28 mouse cellular contexts compared by ENCODE assay signal in genomic region chr4:46696467-46696866, GRCm38 (mm10). TPM values are rescaled to one million over a fixed set of nuclear protein-coding genes. Genes with fewer than 3 reads are reported as not detected.
A peak's percentile ranks its signal among the peaks of the same experiment; 100 is the strongest.
DNase-seq lines count a peak whose midpoint lies in the region; ATAC-seq and TF ChIP-seq lines count a peak whose summit lies in the region.
"Had no signal": no experiment of that assay in that cellular context is flagged by ENCODE, and none has a peak within 500 bp of the region (broad histone marks: within the 10 kb centered on the region; RNA-seq: fewer than 3 reads in every experiment).

No protein-coding gene starts in this region.

- 0 out of 2 replicates have a peak, but pooled peaks have one; percentile 17 for ATAC-seq in kidney, postnatal 0 days (replicated peaks; ENCODE audit: low FRiP score, low read depth)
- 0 out of 2 replicates have a peak, but pooled peaks have one; percentile 14 for ATAC-seq in monocyte, adult 5-6 weeks (replicated peaks; ENCODE audit: insufficient number of reproducible peaks, low FRiP score, low TSS enrichment, poor library complexity, severe bottlenecking)
- ATAC-seq in neural tube, embryonic 15.5 days (ENCODE audit: low FRiP score), result no peak
- ATAC-seq: hindbrain, embryonic 16.5 days; liver, embryonic 12.5 days; liver, postnatal 0 days had no signal

- H3K9ac ChIP-seq in kidney, postnatal 0 days (ENCODE audit: low read depth, low read length), result no peak overlapping the region
- no peak overlapping the region for H3K9ac ChIP-seq in neural tube, embryonic 15.5 days (replicated peaks)
- H3K9ac ChIP-seq: embryonic facial prominence, embryonic 15.5 days; forebrain, embryonic 12.5 days; heart, embryonic 13.5 days; limb, embryonic 13.5 days; liver, embryonic 12.5 days; liver, postnatal 0 days; midbrain, embryonic 12.5 days had no signal

- H3K27ac ChIP-seq in cerebellum, adult 2 months (ENCODE audit: insufficient read depth, low read length), result no peak overlapping the region
- no peak overlapping the region for H3K27ac ChIP-seq in kidney, postnatal 0 days
- no peak overlapping the region for H3K27ac ChIP-seq in neural tube, embryonic 15.5 days (replicated peaks)
- H3K27ac ChIP-seq: embryonic facial prominence, embryonic 10.5 days; embryonic facial prominence, embryonic 15.5 days; forebrain, embryonic 12.5 days; heart, embryonic 13.5 days; hindbrain, embryonic 10.5 days; limb, embryonic 13.5 days; liver, embryonic 12.5 days; midbrain, embryonic 12.5 days had no signal

- peaks cover 27% of the 10 kb centered on the region for H3K4me1 ChIP-seq in cerebellum, adult 2 months (ENCODE audit: control insufficient read depth, insufficient read depth, low read length)
- H3K4me1 ChIP-seq in kidney, postnatal 0 days (replicated peaks; ENCODE audit: insufficient read depth, low read length), result no peaks in the 10 kb centered on the region
- H3K4me1 ChIP-seq in neural tube, embryonic 15.5 days, result peaks cover 9% of the 10 kb centered on the region
- H3K4me1 ChIP-seq: embryonic facial prominence, embryonic 10.5 days; embryonic facial prominence, embryonic 15.5 days; heart, embryonic 13.5 days had no signal

- H3K36me3 ChIP-seq in kidney, postnatal 0 days (ENCODE audit: insufficient read depth, low read length), result no peaks in the 10 kb centered on the region
- no peaks in the 10 kb centered on the region for H3K36me3 ChIP-seq in neural tube, embryonic 15.5 days
- H3K36me3 ChIP-seq: embryonic facial prominence, embryonic 10.5 days; embryonic facial prominence, embryonic 15.5 days; forebrain, embryonic 12.5 days; heart, embryonic 13.5 days; hindbrain, embryonic 10.5 days; limb, embryonic 13.5 days; liver, embryonic 12.5 days; midbrain, embryonic 12.5 days had no signal

- no peaks in the 10 kb centered on the region for H3K27me3 ChIP-seq in cerebellum, adult 2 months (ENCODE audit: control insufficient read depth, insufficient read depth, low read length)
- H3K27me3 ChIP-seq in kidney, postnatal 0 days (ENCODE audit: insufficient read depth, low read length), result no peaks in the 10 kb centered on the region
- H3K27me3 ChIP-seq in neural tube, embryonic 15.5 days (replicated peaks), result 0 out of 2 replicates have a peak, but pooled peaks cover 2% of the 10 kb centered on the region
- H3K27me3 ChIP-seq: embryonic facial prominence, embryonic 15.5 days; midbrain, embryonic 12.5 days had no signal

- H3K4me3 ChIP-seq in cerebellum, adult 2 months (replicated peaks; ENCODE audit: insufficient read depth, low read depth, low read length), result no peak overlapping the region
- no peak overlapping the region for H3K4me3 ChIP-seq in kidney, postnatal 0 days (replicated peaks; ENCODE audit: low read depth, low read length)
- no peak overlapping the region for H3K4me3 ChIP-seq in neural tube, embryonic 15.5 days (replicated peaks)
- H3K4me3 ChIP-seq: embryonic facial prominence, embryonic 10.5 days; embryonic facial prominence, embryonic 15.5 days; forebrain, embryonic 12.5 days; heart, embryonic 13.5 days; hindbrain, embryonic 10.5 days; limb, embryonic 13.5 days; liver, embryonic 12.5 days; midbrain, embryonic 12.5 days had no signal

- TF ChIP-seq POLR2A in cerebellum, adult 2 months (IDR thresholded peaks at IDR 0.05; ENCODE audit: borderline replicate concordance, insufficient read depth, low read length), result no peak

- no peak for TF ChIP-seq CTCF in cerebellum, adult 2 months (IDR thresholded peaks at IDR 0.05; ENCODE audit: borderline replicate concordance, insufficient read depth, low read depth, low read length)
- TF ChIP-seq CTCF in kidney, postnatal 0 days (IDR thresholded peaks at IDR 0.05; ENCODE audit: low read depth), result no peak

- peak; percentile 48 to 66 for DNase-seq in cerebellum, adult 2 months
- DNase-seq in cerebellum, adult 11 months, result no peak
- no peak for DNase-seq in kidney, postnatal 0 days (ENCODE audit: low spot score)
- no peak for DNase-seq in kidney, adult 9 months
- peak; percentile 45 for DNase-seq in brain, adult 2 months (ENCODE audit: low read depth, low spot score)
- no peak for DNase-seq in frontal cortex, postnatal 14 days (ENCODE audit: low spot score in 2 of 2)
- DNase-seq: adrenal gland, postnatal 14 days; gastrocnemius, postnatal 25 days; heart, adult 11 months; heart, postnatal 10 days; kidney, adult 18-20 months; kidney, postnatal 4 days; layer of hippocampus, adult 9-11 months; liver, postnatal 0 days; lung, postnatal 36 days; right cerebral cortex, adult 18-20 months; thymus, postnatal 4 days had no signal

- no peak overlapping the region for H3K4me2 ChIP-seq in kidney, postnatal 0 days (ENCODE audit: low read length)
- no peak overlapping the region for H3K4me2 ChIP-seq in neural tube, embryonic 15.5 days
- H3K4me2 ChIP-seq: embryonic facial prominence, embryonic 15.5 days; forebrain, embryonic 12.5 days; heart, embryonic 13.5 days; limb, embryonic 13.5 days; liver, embryonic 12.5 days; midbrain, embryonic 12.5 days had no signal

- WGBS in cerebellum, adult 2 months, result 16% methylated on average over 6 of the region's 6 CpGs
- 39% methylated on average over 6 of the region's 6 CpGs for WGBS in kidney, postnatal 0 days
- 72% methylated on average over 6 of the region's 6 CpGs for WGBS in neural tube, embryonic 15.5 days

- H3K9me3 ChIP-seq in kidney, postnatal 0 days (replicated peaks; ENCODE audit: low read length), result no peaks in the 10 kb centered on the region
- no peaks in the 10 kb centered on the region for H3K9me3 ChIP-seq in neural tube, embryonic 15.5 days (replicated peaks)
- H3K9me3 ChIP-seq: embryonic facial prominence, embryonic 10.5 days; embryonic facial prominence, embryonic 15.5 days; forebrain, embryonic 12.5 days; hindbrain, embryonic 10.5 days; midbrain, embryonic 12.5 days had no signal

RNA-seq across cellular contexts. Expression of gene Tbc1d2, which starts 46.5 kb away (rescaled TPM):
- polyA plus RNA-seq in cerebellum, adult 2 months (2012; rRNA removed), result 3.0 and 3.2 TPM in 2 replicates
- polyA plus RNA-seq in kidney, postnatal 0 days (2015; fragmentation: Nextera tagmentation; extraction: Ambion mirVana), result 3.6 and 4.2 TPM in 2 replicates
- total RNA-seq in monocyte, adult 5-6 weeks (2017), result 0.75 to 1.4 TPM (median 0.87 TPM) in 3 replicates
- 0.73 and 1.7 TPM in 2 replicates for polyA plus RNA-seq in neural tube, embryonic 15.5 days (2015; fragmentation: Nextera tagmentation; extraction: Ambion mirVana)

Comparison
In these comparisons a context has a peak if more than half of its experiments do, and no peak if none do; other contexts are left out.
1. DNase-seq: peak in cerebellum, adult 2 months (2 of 2) and brain, adult 2 months (single experiment); none in cerebellum, adult 11 months (single experiment), kidney, postnatal 0 days (single experiment), kidney, adult 9 months (single experiment) and frontal cortex, postnatal 14 days (0 of 2).